In the genomic region with DNA sequence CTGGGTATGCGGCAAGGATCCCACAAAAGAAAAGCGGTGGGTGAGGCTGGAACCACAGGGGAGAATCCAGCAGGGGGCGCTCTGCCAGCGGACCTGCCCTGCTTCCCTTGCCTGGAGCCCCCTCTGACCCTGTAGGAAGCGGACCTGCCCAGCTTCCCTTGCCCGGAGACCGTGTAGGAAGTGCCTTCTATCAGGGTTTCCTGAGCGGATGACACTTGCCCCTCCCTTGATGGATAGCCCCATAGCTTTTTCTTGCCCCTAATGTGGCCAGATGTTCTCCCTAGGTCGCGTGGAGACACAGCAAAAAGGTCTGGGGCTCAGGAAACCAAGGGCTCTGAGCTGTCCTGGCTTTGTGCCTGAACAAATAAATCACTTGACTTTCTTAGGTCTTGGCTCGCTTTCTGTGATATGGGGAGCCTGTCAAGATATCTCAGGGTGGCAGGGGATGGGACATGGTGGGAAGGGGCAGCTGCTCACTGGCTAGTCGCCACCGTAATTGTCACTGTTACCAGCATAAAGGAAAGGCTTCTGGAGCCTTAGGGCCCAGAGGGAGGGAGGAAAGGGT, we compare ENCODE assay signal across 8 mouse cellular contexts. TPM values are rescaled to one million over a fixed set of nuclear protein-coding genes. Genes with fewer than 3 reads are reported as not detected.
DNase-seq lines count a peak whose midpoint lies in the region; ATAC-seq and TF ChIP-seq lines count a peak whose summit lies in the region.

No protein-coding gene starts in this region.

- no peak overlapping the region for H3K27ac ChIP-seq in spleen, adult 2 months (ENCODE audit: insufficient read depth, low read length)
- peak overlapping the region; percentile 79 for H3K27ac ChIP-seq in hindbrain, postnatal 0 days
- peak overlapping the region; percentile 85 for H3K27ac ChIP-seq in limb, embryonic 12.5 days
- peak overlapping the region; percentile 49 for H3K27ac ChIP-seq in midbrain, embryonic 12.5 days (replicated peaks)
- peak overlapping the region; percentile 91 for H3K27ac ChIP-seq in stomach, embryonic 16.5 days (ENCODE audit: low read length)

- peak; percentile 34; the same call in 1 of the 2 replicates for TF ChIP-seq CTCF in spleen, adult 2 months (IDR thresholded peaks at IDR 0.05; ENCODE audit: extremely low read depth, insufficient read depth, insufficient read length, insufficient replicate concordance)
- TF ChIP-seq CTCF in hindbrain, postnatal 0 days (IDR thresholded peaks at IDR 0.05; ENCODE audit: low read depth): peak; percentile 85

- no peaks in the 10 kb centered on the region for H3K36me3 ChIP-seq in spleen, adult 2 months (ENCODE audit: control insufficient read depth, insufficient read depth, low read length)
- H3K36me3 ChIP-seq in hindbrain, postnatal 0 days (ENCODE audit: insufficient read depth, low read length): no peaks in the 10 kb centered on the region
- H3K36me3 ChIP-seq in limb, embryonic 12.5 days: no peaks in the 10 kb centered on the region
- no peaks in the 10 kb centered on the region for H3K36me3 ChIP-seq in midbrain, embryonic 12.5 days
- no peaks in the 10 kb centered on the region for H3K36me3 ChIP-seq in stomach, embryonic 16.5 days (ENCODE audit: control insufficient read depth, insufficient read depth, low read length)

- peak overlapping the region; percentile 55 for H3K4me2 ChIP-seq in hindbrain, postnatal 0 days (ENCODE audit: low read depth, low read length)
- H3K4me2 ChIP-seq in limb, embryonic 12.5 days: peak overlapping the region; percentile 54
- peak overlapping the region; percentile 51 for H3K4me2 ChIP-seq in midbrain, embryonic 12.5 days (replicated peaks)
- peak overlapping the region; percentile 53 for H3K4me2 ChIP-seq in stomach, embryonic 16.5 days (ENCODE audit: low read depth, low read length)

- H3K4me1 ChIP-seq in spleen, adult 2 months (ENCODE audit: control insufficient read depth, insufficient read depth, insufficient read length): no peaks in the 10 kb centered on the region
- H3K4me1 ChIP-seq in hindbrain, postnatal 0 days (ENCODE audit: insufficient read depth, low read length): peaks cover 16% of the 10 kb centered on the region
- H3K4me1 ChIP-seq in limb, embryonic 12.5 days (replicated peaks): peaks cover 28% of the 10 kb centered on the region
- H3K4me1 ChIP-seq in midbrain, embryonic 12.5 days: peaks cover 18% of the 10 kb centered on the region
- peaks cover 27% of the 10 kb centered on the region for H3K4me1 ChIP-seq in stomach, embryonic 16.5 days (ENCODE audit: control insufficient read depth, insufficient read depth, low read length)

- H3K9me3 ChIP-seq in hindbrain, postnatal 0 days (ENCODE audit: low read length): no peaks in the 10 kb centered on the region
- no peaks in the 10 kb centered on the region for H3K9me3 ChIP-seq in limb, embryonic 12.5 days
- H3K9me3 ChIP-seq in midbrain, embryonic 12.5 days: no peaks in the 10 kb centered on the region
- no peaks in the 10 kb centered on the region for H3K9me3 ChIP-seq in stomach, embryonic 16.5 days (replicated peaks; ENCODE audit: control insufficient read depth, low read length)

- H3K27me3 ChIP-seq in spleen, adult 2 months (ENCODE audit: control insufficient read depth, insufficient read depth, low read length): no peaks in the 10 kb centered on the region
- no peaks in the 10 kb centered on the region for H3K27me3 ChIP-seq in hindbrain, postnatal 0 days (ENCODE audit: insufficient read depth, low read length)
- no peaks in the 10 kb centered on the region for H3K27me3 ChIP-seq in limb, embryonic 12.5 days
- H3K27me3 ChIP-seq in midbrain, embryonic 12.5 days: peaks cover 3% of the 10 kb centered on the region
- H3K27me3 ChIP-seq in stomach, embryonic 16.5 days (ENCODE audit: control insufficient read depth, insufficient read depth, low read length): no peaks in the 10 kb centered on the region

- H3K4me3 ChIP-seq in spleen, adult 2 months (ENCODE audit: extremely low read depth, insufficient read depth, insufficient read length): no peak overlapping the region
- H3K4me3 ChIP-seq in hindbrain, postnatal 0 days (ENCODE audit: low read length): 0 out of 2 replicates have a peak overlapping the region, but pooled peaks have one; percentile 3
- peak overlapping the region; percentile 24 for H3K4me3 ChIP-seq in limb, embryonic 12.5 days (replicated peaks)
- peak overlapping the region; percentile 23 for H3K4me3 ChIP-seq in midbrain, embryonic 12.5 days
- H3K4me3 ChIP-seq in stomach, embryonic 16.5 days (replicated peaks; ENCODE audit: low read length): peak overlapping the region; percentile 28

- peak; percentile 75 for ATAC-seq in hindbrain, postnatal 0 days
- ATAC-seq in limb, embryonic 12.5 days (ENCODE audit: insufficient number of reproducible peaks, insufficient read depth, low FRiP score, low TSS enrichment, low read depth): peak; percentile 76; the same call in 1 of the 2 replicates
- ATAC-seq in midbrain, embryonic 12.5 days (ENCODE audit: low FRiP score, low read depth): peak; percentile 72
- peak; percentile 75 for ATAC-seq in stomach, embryonic 16.5 days (ENCODE audit: insufficient read depth, low FRiP score)

- TF ChIP-seq POLR2A in spleen, adult 2 months (IDR thresholded peaks at IDR 0.05; ENCODE audit: low read depth, low read length): no peak

- H3K9ac ChIP-seq in hindbrain, postnatal 0 days (replicated peaks; ENCODE audit: low read length): peak overlapping the region; percentile 30
- peak overlapping the region; percentile 51 for H3K9ac ChIP-seq in limb, embryonic 12.5 days (replicated peaks)
- peak overlapping the region; percentile 43; the same call in 1 of the 2 replicates for H3K9ac ChIP-seq in midbrain, embryonic 12.5 days (replicated peaks)
- peak overlapping the region; percentile 68 for H3K9ac ChIP-seq in stomach, embryonic 16.5 days (ENCODE audit: low read length)

- no peak for DNase-seq in spleen, adult 2 months (ENCODE audit: low read depth in 1 of 2, low spot score in 2 of 2)
- no peak for DNase-seq in spleen, postnatal 14 days (ENCODE audit: low spot score in 2 of 2)
- DNase-seq in cerebellum, postnatal 4 days (ENCODE audit: low spot score in 2 of 2): peak; percentile 48 to 82
- peak; percentile 66 for DNase-seq in gastrocnemius, postnatal 25 days
- DNase-seq in hindbrain, postnatal 0 days (ENCODE audit: low spot score): peak; percentile 76

- WGBS in spleen, adult 2 months: 5% methylated on average over 13 of the region's 13 CpGs
- WGBS in hindbrain, postnatal 0 days: 6% methylated on average over 13 of the region's 13 CpGs
- 8% methylated on average over 13 of the region's 13 CpGs for WGBS in limb, embryonic 12.5 days
- 17% methylated on average over 13 of the region's 13 CpGs for WGBS in midbrain, embryonic 12.5 days
- 4% methylated on average over 13 of the region's 13 CpGs for WGBS in stomach, embryonic 16.5 days

RNA-seq across cellular contexts. Expression of a gene that starts 36.8 kb away (rescaled TPM):
- polyA plus RNA-seq in spleen, adult 2 months (2012; rRNA removed): 6.6 and 10.0 TPM in 2 replicates
- total RNA-seq in gastrocnemius, postnatal 25 days (2021): 10 to 100 TPM; 63.8 to 81.0 TPM
- 294 and 339 TPM in 2 replicates for total RNA-seq in hindbrain, postnatal 0 days (2014; rRNA removed)
- 84.1 and 91.9 TPM in 2 replicates for polyA plus RNA-seq in hindbrain, postnatal 0 days (2015; fragmentation: Nextera tagmentation; extraction: Ambion mirVana)
- 78.4 and 79.3 TPM in 2 replicates for polyA plus RNA-seq in limb, embryonic 12.5 days (2016; fragmentation: Nextera tagmentation; extraction: Ambion mirVana)
- 118 and 130 TPM in 2 replicates for polyA plus RNA-seq in midbrain, embryonic 12.5 days (2016; fragmentation: Nextera tagmentation; extraction: Ambion mirVana)
- 55.7 and 63.6 TPM in 2 replicates for polyA plus RNA-seq in stomach, embryonic 16.5 days (2015; fragmentation: Nextera tagmentation; extraction: Ambion mirVana)

RNA-seq across cellular contexts. Expression of a gene that starts 55.3 kb away (rescaled TPM):
- polyA plus RNA-seq in spleen, adult 2 months (2012; rRNA removed): 0.12 and 0.18 TPM in 2 replicates
- total RNA-seq in gastrocnemius, postnatal 25 days (2021): under 1 TPM; 0.31 to 0.46 TPM
- not detected in 2 replicates for total RNA-seq in hindbrain, postnatal 0 days (2014; rRNA removed)
- not detected in 2 replicates for polyA plus RNA-seq in hindbrain, postnatal 0 days (2015; fragmentation: Nextera tagmentation; extraction: Ambion mirVana)
- not detected in 2 replicates for polyA plus RNA-seq in limb, embryonic 12.5 days (2016; fragmentation: Nextera tagmentation; extraction: Ambion mirVana)
- polyA plus RNA-seq in midbrain, embryonic 12.5 days (2016; fragmentation: Nextera tagmentation; extraction: Ambion mirVana): not detected in 2 replicates
- 9.0 and 17.9 TPM in 2 replicates for polyA plus RNA-seq in stomach, embryonic 16.5 days (2015; fragmentation: Nextera tagmentation; extraction: Ambion mirVana)

Comparison
In these comparisons a context has a peak if more than half of its experiments do, and no peak if none do; other contexts are left out.
1. DNase-seq: peak in cerebellum, postnatal 4 days (2 of 2), gastrocnemius, postnatal 25 days (single experiment) and hindbrain, postnatal 0 days (single experiment); none in spleen, adult 2 months (0 of 2) and spleen, postnatal 14 days (0 of 2).
2. Peak in every context shown above with its lines, with median percentiles within 50 percentile points of each other: ATAC-seq, H3K4me2 ChIP-seq and H3K9ac ChIP-seq.